Mouse (Mus musculus): ENCODE results near the gene Xiap. TPM values are rescaled to one million over a fixed set of nuclear protein-coding genes. Genes with fewer than 3 reads are reported as not detected.

The Xiap gene
- total and polyA plus RNA-seq, 3 experiments, result 13.4 to 52.6 (median 36.7) TPM

Other genes starting within 250 kb of the Xiap start
- 10 to 100 TPM; 53.8 to 71.9 TPM for gene Thoc2, start 139.0 kb upstream of the Xiap start, total RNA-seq (2021)
- gene Thoc2, start 139.0 kb upstream of the Xiap start, polyA plus RNA-seq (2012; rRNA removed), result 1.5 and 1.9 TPM in 2 replicates
- 10 to 100 TPM; 72.4 to 74.3 TPM for gene Stag2, start 89.6 kb downstream of the Xiap start, total RNA-seq (2021)
- gene Stag2, start 89.6 kb downstream of the Xiap start, polyA plus RNA-seq (2012; rRNA removed), result 1.1 and 1.8 TPM in 2 replicates